Mouse (Mus musculus): ENCODE data around the gene Dock9. TPM values are rescaled to one million over a fixed set of nuclear protein-coding genes. Genes with fewer than 3 reads are reported as not detected.
A peak's percentile ranks its signal among the peaks of the same experiment; 100 is the strongest.

Dock9 gene
- polyA plus RNA-seq, 1 experiment = 2.8 TPM

GRCm38 (mm10) chr14:121796571-121797456 lies 823 bp downstream of the Dock9 start:
- H3K4me3 ChIP-seq = peak overlapping the region; percentile 61
- no peaks in the 10 kb centered on the region for H3K27me3 ChIP-seq (ENCODE audit: control insufficient read depth, insufficient read depth, insufficient read length)
- no peaks in the 10 kb centered on the region for H3K79me2 ChIP-seq (ENCODE audit: control insufficient read depth, insufficient read depth)
- H3ac ChIP-seq (ENCODE audit: control insufficient read depth, insufficient read length) = peak overlapping the region; percentile 94
- no peaks in the 10 kb centered on the region for H3K36me3 ChIP-seq (ENCODE audit: control insufficient read depth, insufficient read depth)
- no peak for TF ChIP-seq POLR2A (IDR thresholded peaks at IDR 0.05; ENCODE audit: insufficient read length, low read depth)
- TF ChIP-seq MYOD1 (IDR thresholded peaks at IDR 0.05; ENCODE audit: control insufficient read depth in 1 of 3, insufficient read length in 2 of 3, low read depth in 2 of 3) = no peak
- no peak for TF ChIP-seq MYOG (IDR thresholded peaks at IDR 0.05; ENCODE audit: control insufficient read depth in 1 of 3, insufficient read depth in 1 of 3, insufficient read length in 2 of 3, low read depth in 2 of 3)
- TF ChIP-seq SRF (IDR thresholded peaks at IDR 0.05; ENCODE audit: control insufficient read depth, insufficient read length, low read depth) = no peak
- TF ChIP-seq CEBPB (IDR thresholded peaks at IDR 0.05; ENCODE audit: insufficient read depth, poor library complexity, severe bottlenecking) = no peak
- no peak for TF ChIP-seq REST (IDR thresholded peaks at IDR 0.05; ENCODE audit: insufficient read depth, insufficient read length)
- no peak for TF ChIP-seq E2F4 (IDR thresholded peaks at IDR 0.05; ENCODE audit: insufficient read depth)
- peak overlapping the region; percentile 80 for H3K4me2 ChIP-seq (ENCODE audit: low read depth)

GRCm38 (mm10) chr14:121795536-121795935 lies 2.1 kb downstream of the Dock9 start:
- TF ChIP-seq MYOD1 (IDR thresholded peaks at IDR 0.05; ENCODE audit: control insufficient read depth in 1 of 3, insufficient read length in 2 of 3, low read depth in 2 of 3) (no peak), POLR2A (IDR thresholded peaks at IDR 0.05; ENCODE audit: insufficient read length, low read depth) (no peak), CEBPB (IDR thresholded peaks at IDR 0.05; ENCODE audit: insufficient read depth, poor library complexity, severe bottlenecking) (no peak), E2F4 (IDR thresholded peaks at IDR 0.05; ENCODE audit: insufficient read depth) (no peak), SRF (IDR thresholded peaks at IDR 0.05; ENCODE audit: control insufficient read depth, insufficient read length, low read depth) (no peak), MAX (IDR thresholded peaks at IDR 0.05; ENCODE audit: low read depth) (no peak)
- H3K4me2 ChIP-seq (ENCODE audit: low read depth) = no peak overlapping the region
- no peaks in the 10 kb centered on the region for H3K27me3 ChIP-seq (ENCODE audit: control insufficient read depth, insufficient read depth, insufficient read length)
- no peaks in the 10 kb centered on the region for H3K79me2 ChIP-seq (ENCODE audit: control insufficient read depth, insufficient read depth)
- no peak overlapping the region for H3ac ChIP-seq (ENCODE audit: control insufficient read depth, insufficient read length)
- H3K4me3 ChIP-seq = no peak overlapping the region
- H3K36me3 ChIP-seq (ENCODE audit: control insufficient read depth, insufficient read depth) = no peaks in the 10 kb centered on the region

- H3K4me3 ChIP-seq = no peak overlapping the region
- no peaks in the 10 kb centered on the region for H3K27me3 ChIP-seq (ENCODE audit: control insufficient read depth, insufficient read depth, insufficient read length)
- H3K36me3 ChIP-seq (ENCODE audit: control insufficient read depth, insufficient read depth) = no peaks in the 10 kb centered on the region
- H3K79me2 ChIP-seq (ENCODE audit: control insufficient read depth, insufficient read depth) = no peaks in the 10 kb centered on the region
- no peak overlapping the region for H3K4me2 ChIP-seq (ENCODE audit: low read depth)
- TF ChIP-seq CEBPB (IDR thresholded peaks at IDR 0.05; ENCODE audit: insufficient read depth, poor library complexity, severe bottlenecking) (no peak), MYOG (IDR thresholded peaks at IDR 0.05; ENCODE audit: control insufficient read depth in 1 of 3, insufficient read depth in 1 of 3, insufficient read length in 2 of 3, low read depth in 2 of 3) (no peak), USF1 (IDR thresholded peaks at IDR 0.05; ENCODE audit: low read depth) (no peak), POLR2AphosphoS2 (IDR thresholded peaks at IDR 0.05; ENCODE audit: insufficient read length, low read depth) (no peak), MAX (IDR thresholded peaks at IDR 0.05; ENCODE audit: low read depth) (no peak), E2F4 (IDR thresholded peaks at IDR 0.05; ENCODE audit: insufficient read depth) (no peak), MYOD1 (IDR thresholded peaks at IDR 0.05; ENCODE audit: control insufficient read depth in 1 of 3, insufficient read length in 2 of 3, low read depth in 2 of 3) (no peak)
- no peak overlapping the region for H3ac ChIP-seq (ENCODE audit: control insufficient read depth, insufficient read length)
Measured at GRCm38 (mm10) chr14:121793639-121794038, 4.0 kb downstream of the Dock9 start.

GRCm38 (mm10) chr14:121791935-121792334 lies 5.7 kb downstream of the Dock9 start:
- no peak overlapping the region for H3ac ChIP-seq (ENCODE audit: control insufficient read depth, insufficient read length)
- H3K27me3 ChIP-seq (ENCODE audit: control insufficient read depth, insufficient read depth, insufficient read length) = no peaks in the 10 kb centered on the region
- no peak overlapping the region for H3K4me2 ChIP-seq (ENCODE audit: low read depth)
- H3K4me3 ChIP-seq = no peak overlapping the region
- H3K36me3 ChIP-seq (ENCODE audit: control insufficient read depth, insufficient read depth) = no peaks in the 10 kb centered on the region
- TF ChIP-seq POLR2A (IDR thresholded peaks at IDR 0.05; ENCODE audit: insufficient read length, low read depth) = no peak
- TF ChIP-seq MYOG (IDR thresholded peaks at IDR 0.05; ENCODE audit: control insufficient read depth in 1 of 3, insufficient read depth in 1 of 3, insufficient read length in 2 of 3, low read depth in 2 of 3) = no peak
- no peak for TF ChIP-seq REST (IDR thresholded peaks at IDR 0.05; ENCODE audit: insufficient read depth, insufficient read length)
- no peak for TF ChIP-seq SRF (IDR thresholded peaks at IDR 0.05; ENCODE audit: control insufficient read depth, insufficient read length, low read depth)
- TF ChIP-seq CEBPB (IDR thresholded peaks at IDR 0.05; ENCODE audit: insufficient read depth, poor library complexity, severe bottlenecking) = no peak
- TF ChIP-seq MYOD1 (IDR thresholded peaks at IDR 0.05; ENCODE audit: control insufficient read depth in 1 of 3, insufficient read length in 2 of 3, low read depth in 2 of 3) = no peak
- no peak for TF ChIP-seq E2F4 (IDR thresholded peaks at IDR 0.05; ENCODE audit: insufficient read depth)
- TF ChIP-seq MAX (IDR thresholded peaks at IDR 0.05; ENCODE audit: low read depth) = no peak
- TF ChIP-seq POLR2AphosphoS2 (IDR thresholded peaks at IDR 0.05; ENCODE audit: insufficient read length, low read depth) = no peak
- TF ChIP-seq TCF3 (IDR thresholded peaks at IDR 0.05; ENCODE audit: insufficient read length, low read depth) = no peak
- no peak for TF ChIP-seq TCF12 (IDR thresholded peaks at IDR 0.05; ENCODE audit: insufficient read depth, poor library complexity, severe bottlenecking)
- no peaks in the 10 kb centered on the region for H3K79me2 ChIP-seq (ENCODE audit: control insufficient read depth, insufficient read depth)

GRCm38 (mm10) chr14:121791112-121791511 lies 6.5 kb downstream of the Dock9 start:
- H3K4me3 ChIP-seq = no peak overlapping the region
- no peak overlapping the region for H3K4me2 ChIP-seq (ENCODE audit: low read depth)
- no peak for TF ChIP-seq CEBPB (IDR thresholded peaks at IDR 0.05; ENCODE audit: insufficient read depth, poor library complexity, severe bottlenecking)
- TF ChIP-seq SRF (IDR thresholded peaks at IDR 0.05; ENCODE audit: control insufficient read depth, insufficient read length, low read depth) = no peak
- no peaks in the 10 kb centered on the region for H3K27me3 ChIP-seq (ENCODE audit: control insufficient read depth, insufficient read depth, insufficient read length)
- H3K36me3 ChIP-seq (ENCODE audit: control insufficient read depth, insufficient read depth) = no peaks in the 10 kb centered on the region
- no peaks in the 10 kb centered on the region for H3K79me2 ChIP-seq (ENCODE audit: control insufficient read depth, insufficient read depth)
- no peak overlapping the region for H3ac ChIP-seq (ENCODE audit: control insufficient read depth, insufficient read length)

Measured in myocyte (in vitro differentiated cells).